Mouse (Mus musculus) intestine, embryonic 15.5 days (tissue): Measurements from ENCODE around the gene Map2. TPM values are rescaled to one million over a fixed set of nuclear protein-coding genes. Genes with fewer than 3 reads are reported as not detected.
A peak's percentile ranks its signal among the peaks of the same experiment; 100 is the strongest.

Experiments
- ATAC-seq: fragments of 200-750 bp; cut with Nextera tagmentation; 2 replicates; pipeline ENCODE4 v1.8.0; 2017; ENCODE audit warnings: moderate TSS enrichment, moderate library complexity
- H3K27ac ChIP-seq: fragments of 300-500 bp; sonication (generic); 2 replicates; pipeline ENCODE4 v1.5.1; 2015; ENCODE audit warnings: mild to moderate bottlenecking, inconsistent platforms
- H3K27me3 ChIP-seq: fragments of 300-500 bp; sonication (generic); replicated peaks from 2 replicates; pipeline ENCODE4 v1.6.1; 2015; ENCODE audit warnings: inconsistent platforms
- H3K36me3 ChIP-seq: fragments of 300-500 bp; sonication (generic); 2 replicates; pipeline ENCODE4 v1.6.1; 2015; ENCODE audit warnings: inconsistent platforms
- H3K4me1 ChIP-seq: fragments of 300-500 bp; sonication (generic); replicated peaks from 2 replicates; pipeline ENCODE4 v1.6.1; 2015; ENCODE audit warnings: inconsistent platforms
- H3K4me2 ChIP-seq: fragments of 300-500 bp; sonication (generic); replicated peaks from 2 replicates; pipeline ENCODE4 v1.6.1; 2015; ENCODE audit warnings: mild to moderate bottlenecking, inconsistent platforms
- H3K4me3 ChIP-seq: fragments of 300-500 bp; sonication (generic); replicated peaks from 2 replicates; pipeline ENCODE4 v1.5.1; 2015; ENCODE audit warnings: inconsistent platforms
- H3K9ac ChIP-seq: fragments of 300-500 bp; sonication (generic); 2 replicates; pipeline ENCODE4 v1.6.1; 2015; ENCODE audit warnings: inconsistent platforms
- H3K9me3 ChIP-seq: fragments of 300-500 bp; sonication (generic); 2 replicates; pipeline ENCODE4 v1.6.1; 2016; ENCODE audit warnings: inconsistent platforms
- WGBS: fragments of 180-500 bp; shearing (Covaris S2); methylation state at CpG from one replicate; pipeline ENCODE4 v1.1.7; 2015; 5-methylcytosine and 5-hydroxymethylcytosine counted together
- polyA plus RNA-seq: library from polyadenylated mRNA; unstranded; fragments of >200 nt; fragmentation: Nextera tagmentation; extraction: Ambion mirVana; gene quantifications from 2 replicates; pipeline ENCODE4 v1.2.1, GENCODE M21; 2015

The Map2 gene
- polyA plus RNA-seq, 1 experiment from 2014 or later, result 14.1 TPM

GRCm38 (mm10) chr1:66438069-66438468 is 263.0 kb downstream of the Map2 start:
- H3K4me2 ChIP-seq, result no peak overlapping the region
- no peaks in the 10 kb centered on the region for H3K36me3 ChIP-seq
- no peaks in the 10 kb centered on the region for H3K4me1 ChIP-seq
- H3K9me3 ChIP-seq, result no peaks in the 10 kb centered on the region
- H3K4me3 ChIP-seq, result no peak overlapping the region
- no peak overlapping the region for H3K9ac ChIP-seq
- no peaks in the 10 kb centered on the region for H3K27me3 ChIP-seq
- no peak overlapping the region for H3K27ac ChIP-seq
- ATAC-seq, result no peak
- WGBS, result 83% methylated on average over 2 of the region's 2 CpGs

GRCm38 (mm10) chr1:66442922-66443321 is 267.8 kb downstream of the Map2 start:
- Histone ChIP-seq H3K9me3 (no peaks in the 10 kb centered on the region), H3K36me3 (no peaks in the 10 kb centered on the region), H3K4me2 (no peak overlapping the region), H3K27ac (no peak overlapping the region), H3K4me1 (no peaks in the 10 kb centered on the region), H3K27me3 (no peaks in the 10 kb centered on the region), H3K4me3 (no peak overlapping the region), H3K9ac (no peak overlapping the region)
- no peak for ATAC-seq
- WGBS, result 89% methylated on average over 2 of the region's 2 CpGs

- WGBS, result 77% methylated on average over 2 of the region's 2 CpGs
Observed at GRCm38 (mm10) chr1:66449471-66449870, 274.4 kb downstream of the Map2 start.

GRCm38 (mm10) chr1:66456580-66456979 is 281.5 kb downstream of the Map2 start:
- H3K36me3 ChIP-seq, result no peaks in the 10 kb centered on the region
- no peak overlapping the region for H3K4me3 ChIP-seq
- no peak overlapping the region for H3K9ac ChIP-seq
- H3K4me1 ChIP-seq, result no peaks in the 10 kb centered on the region
- H3K27ac ChIP-seq, result no peak overlapping the region
- no peak overlapping the region for H3K4me2 ChIP-seq
- no peaks in the 10 kb centered on the region for H3K27me3 ChIP-seq
- no peaks in the 10 kb centered on the region for H3K9me3 ChIP-seq
- no peak for ATAC-seq
- WGBS, result 41% methylated on average over 2 of the region's 2 CpGs

More at GRCm38 (mm10) chr1:66449471-66449870, 274.4 kb downstream of the Map2 start:
- Histone ChIP-seq H3K9me3 (no peaks in the 10 kb centered on the region), H3K4me2 (no peak overlapping the region), H3K4me3 (no peak overlapping the region), H3K27me3 (no peaks in the 10 kb centered on the region), H3K4me1 (no peaks in the 10 kb centered on the region), H3K27ac (no peak overlapping the region), H3K9ac (no peak overlapping the region), H3K36me3 (no peaks in the 10 kb centered on the region)
- ATAC-seq, result no peak

- Histone ChIP-seq H3K27me3 (no peaks in the 10 kb centered on the region), H3K9me3 (no peaks in the 10 kb centered on the region), H3K4me1 (no peaks in the 10 kb centered on the region), H3K4me3 (no peak overlapping the region), H3K27ac (no peak overlapping the region), H3K4me2 (no peak overlapping the region), H3K36me3 (no peaks in the 10 kb centered on the region), H3K9ac (no peak overlapping the region)
- 72% methylated on average over 3 of the region's 3 CpGs for WGBS
- ATAC-seq, result no peak
Observed at GRCm38 (mm10) chr1:66457747-66458146, 282.7 kb downstream of the Map2 start.

- Histone ChIP-seq H3K4me1 (no peaks in the 10 kb centered on the region), H3K9me3 (no peaks in the 10 kb centered on the region), H3K4me3 (no peak overlapping the region), H3K4me2 (no peak overlapping the region), H3K36me3 (no peaks in the 10 kb centered on the region), H3K9ac (no peak overlapping the region), H3K27me3 (no peaks in the 10 kb centered on the region), H3K27ac (no peak overlapping the region)
- ATAC-seq, result no peak
- 63% methylated on average over 3 of the region's 3 CpGs for WGBS
Observed at GRCm38 (mm10) chr1:66459394-66459793, 284.3 kb downstream of the Map2 start.

GRCm38 (mm10) chr1:66460850-66461249 is 285.8 kb downstream of the Map2 start:
- no peak overlapping the region for H3K9ac ChIP-seq
- WGBS, result 56% methylated on average over 4 of the region's 4 CpGs
- no peak for ATAC-seq
- no peaks in the 10 kb centered on the region for H3K4me1 ChIP-seq
- no peaks in the 10 kb centered on the region for H3K9me3 ChIP-seq
- no peak overlapping the region for H3K27ac ChIP-seq
- no peaks in the 10 kb centered on the region for H3K36me3 ChIP-seq
- H3K4me3 ChIP-seq, result no peak overlapping the region
- H3K4me2 ChIP-seq, result no peak overlapping the region
- H3K27me3 ChIP-seq, result no peaks in the 10 kb centered on the region

- Histone ChIP-seq H3K4me2 (peak within 1 kb of the TSS; percentile 89), H3K4me1 (0 out of 2 replicates have a peak, but pooled peaks cover 5% of the 10 kb centered on the region), H3K4me3 (peak within 1 kb of the TSS; percentile 48), H3K9ac (no peak within 1 kb of the TSS), H3K9me3 (no peaks in the 10 kb centered on the region), H3K27me3 (peaks cover 5% of the 10 kb centered on the region), H3K27ac (no peak within 1 kb of the TSS), H3K36me3 (no peaks in the 10 kb centered on the region)
- peak; percentile 97 for ATAC-seq
- WGBS, result under 1% methylated on average over 60 of the region's 83 CpGs
Observed at GRCm38 (mm10) chr1:66467821-66468703, 293.0 kb downstream of the Map2 start, which contains the start of gene Unc80. Gene Unc80, plus strand, starts transcription at chr1:66468367.

GRCm38 (mm10) chr1:66468704-66469020 is 293.6 kb downstream of the Map2 start:
- Histone ChIP-seq H3K9ac (no peak overlapping the region), H3K4me3 (peak overlapping the region; percentile 48; the same call in 1 of the 2 replicates), H3K9me3 (no peaks in the 10 kb centered on the region), H3K4me1 (0 out of 2 replicates have a peak, but pooled peaks cover 5% of the 10 kb centered on the region), H3K27ac (no peak overlapping the region), H3K27me3 (peaks cover 5% of the 10 kb centered on the region), H3K4me2 (peak overlapping the region; percentile 89), H3K36me3 (no peaks in the 10 kb centered on the region)
- 26% methylated on average over 3 of the region's 3 CpGs for WGBS
- peak; percentile 17; the same call in 1 of the 2 replicates for ATAC-seq

GRCm38 (mm10) chr1:66482751-66483150 is 307.7 kb downstream of the Map2 start:
- H3K36me3 ChIP-seq, result no peaks in the 10 kb centered on the region
- H3K27ac ChIP-seq, result no peak overlapping the region
- H3K4me1 ChIP-seq, result no peaks in the 10 kb centered on the region
- H3K4me3 ChIP-seq, result no peak overlapping the region
- no peak for ATAC-seq
- H3K9me3 ChIP-seq, result no peaks in the 10 kb centered on the region
- no peak overlapping the region for H3K9ac ChIP-seq
- WGBS, result 81% methylated on average over 3 of the region's 3 CpGs
- no peak overlapping the region for H3K4me2 ChIP-seq
- H3K27me3 ChIP-seq, result no peaks in the 10 kb centered on the region

Other genes with a start within 250 kb of the Map2 start
- gene Crygf, start 248.8 kb upstream of the Map2 start, polyA plus RNA-seq, result not detected in 2 replicates